Mouse (Mus musculus) CH12.LX (cell line): ENCODE measurements around the gene Xpc. TPM values are rescaled to one million over a fixed set of nuclear protein-coding genes. Genes with fewer than 3 reads are reported as not detected.

Experiments
- DNase-seq: peaks from one replicate; pipeline ENCODE4 v3.0.0-alpha.2; 2013; ENCODE audit errors: extremely low read depth
- H3K27ac ChIP-seq: 2 replicates; pipeline ENCODE4 v1.5.1; 2012; ENCODE audit warnings: low read depth, mild to moderate bottlenecking, control low read depth, moderate library complexity; ENCODE audit not compliant: insufficient read depth
- H3K27me3 ChIP-seq: replicated peaks from 2 replicates; pipeline ENCODE3; 2012; ENCODE audit warnings: inconsistent platforms
- H3K36me3 ChIP-seq, 2 experiments: replicated peaks in 1 of 2; 2 replicates each; pipeline versions ENCODE3 to v1.6.1; 2012; ENCODE audit warnings: inconsistent platforms in 1 of 2, low read length in 1 of 2, mild to moderate bottlenecking in 1 of 2, mixed read lengths in 1 of 2, moderate library complexity in 1 of 2; ENCODE audit not compliant: control insufficient read depth in 1 of 2, insufficient read depth in 1 of 2
- H3K4me1 ChIP-seq, 2 experiments: 2 replicates each; pipeline ENCODE4 v1.6.1; 2012; ENCODE audit warnings: inconsistent platforms in 1 of 2, moderate library complexity in 1 of 2; ENCODE audit not compliant: insufficient read depth in 2 of 2, control insufficient read depth in 1 of 2
- H3K4me2 ChIP-seq: 2 replicates; pipeline ENCODE4 v1.6.1; 2012; ENCODE audit warnings: low read depth, mild to moderate bottlenecking, control low read depth; ENCODE audit not compliant: poor library complexity, insufficient read depth, severe bottlenecking
- H3K4me3 ChIP-seq, 3 experiments: fragments of 150-350 bp in 1 of 3; sonication (generic) in 1 of 3; replicated peaks in 1 of 3; 2 replicates each; pipeline versions ENCODE3 to v1.5.1; 2011 to 2012; ENCODE audit warnings: low read depth in 2 of 3, low read length in 2 of 3, mild to moderate bottlenecking in 2 of 3, moderate library complexity in 2 of 3, control low read depth in 1 of 3, improper control_type of control experiment in 1 of 3, inconsistent platforms in 1 of 3, mixed read lengths in 1 of 3; ENCODE audit not compliant: poor library complexity in 1 of 3
- H3K79me2 ChIP-seq: replicated peaks from 2 replicates; pipeline ENCODE4 v1.6.1; 2012; ENCODE audit warnings: mild to moderate bottlenecking, moderate library complexity; ENCODE audit not compliant: control insufficient read depth, poor library complexity, insufficient read depth, severe bottlenecking; ENCODE audit errors: extremely low read depth
- H3K9ac ChIP-seq: 2 replicates; pipeline ENCODE4 v1.6.1; 2012; ENCODE audit warnings: low read depth, mild to moderate bottlenecking, control low read depth, moderate library complexity; ENCODE audit not compliant: insufficient read depth
- H3K9me3 ChIP-seq: replicated peaks from 2 replicates; pipeline ENCODE3; 2012; ENCODE audit warnings: low read length, inconsistent platforms, mixed read lengths
- CTCF ChIP-seq, 2 experiments: IDR thresholded peaks in 1 of 2; conservative IDR thresholded peaks in 1 of 2; 2 replicates each; pipeline ENCODE4 v1.5.1; 2011 to 2012; ENCODE audit warnings: low read depth in 2 of 2, low read length in 2 of 2, improper control_type of control experiment in 1 of 2, inconsistent platforms in 1 of 2, mild to moderate bottlenecking in 1 of 2, moderate library complexity in 1 of 2
- E2F4 ChIP-seq: IDR thresholded peaks from 2 replicates; pipeline ENCODE4 v1.6.1; 2011; ENCODE audit warnings: low read depth, low read length, improper control_type of control experiment; ENCODE audit not compliant: insufficient replicate concordance
- ELF1 ChIP-seq: IDR thresholded peaks from 2 replicates; pipeline ENCODE4 v1.6.1; 2014; ENCODE audit warnings: low read depth, mild to moderate bottlenecking, inconsistent platforms, low read length, improper control_type of control experiment
- ETS1 ChIP-seq: conservative IDR thresholded peaks from 2 replicates; pipeline ENCODE4 v1.6.1; 2012; ENCODE audit warnings: low read depth, mild to moderate bottlenecking, inconsistent platforms, low read length, improper control_type of control experiment, moderate library complexity
- HCFC1 ChIP-seq: IDR thresholded peaks from 2 replicates; pipeline ENCODE4 v1.6.1; 2012; ENCODE audit warnings: low read depth, mild to moderate bottlenecking, inconsistent platforms, low read length, improper control_type of control experiment
- IRF4 ChIP-seq: IDR thresholded peaks from 2 replicates; pipeline ENCODE4 v1.6.1; 2014; ENCODE audit warnings: low read depth, mild to moderate bottlenecking, inconsistent platforms, low read length, improper control_type of control experiment
- JUND ChIP-seq: conservative IDR thresholded peaks from 2 replicates; pipeline ENCODE4 v1.6.1; 2011; ENCODE audit warnings: low read depth, low read length, improper control_type of control experiment
- MAZ ChIP-seq: IDR thresholded peaks from 2 replicates; pipeline ENCODE4 v1.6.1; 2012; ENCODE audit warnings: low read depth, mild to moderate bottlenecking, inconsistent platforms, low read length, improper control_type of control experiment, moderate library complexity
- MEF2A ChIP-seq: IDR thresholded peaks from 2 replicates; pipeline ENCODE4 v1.6.1; 2014; ENCODE audit warnings: low read depth, mild to moderate bottlenecking, inconsistent platforms, low read length, improper control_type of control experiment, borderline replicate concordance
- NELFE ChIP-seq: IDR thresholded peaks from 2 replicates; pipeline ENCODE4 v1.6.1; 2011; ENCODE audit warnings: low read depth, low read length, improper control_type of control experiment
- NRF1 ChIP-seq: IDR thresholded peaks from 2 replicates; pipeline ENCODE4 v1.6.1; 2014; ENCODE audit warnings: low read depth, mild to moderate bottlenecking, inconsistent platforms, low read length, improper control_type of control experiment, moderate library complexity
- POLR2AphosphoS2 ChIP-seq: IDR thresholded peaks from 2 replicates; pipeline ENCODE4 v1.6.1; 2011; ENCODE audit warnings: low read depth, low read length, improper control_type of control experiment
- RCOR1 ChIP-seq: conservative IDR thresholded peaks from 2 replicates; pipeline ENCODE4 v1.6.1; 2012; ENCODE audit warnings: low read depth, mild to moderate bottlenecking, inconsistent platforms, low read length, improper control_type of control experiment
- SIN3A ChIP-seq: IDR thresholded peaks from 2 replicates; pipeline ENCODE4 v1.6.1; 2012; ENCODE audit warnings: low read length, improper control_type of control experiment, inconsistent platforms
- TCF12 ChIP-seq: IDR thresholded peaks from 2 replicates; pipeline ENCODE4 v1.6.1; 2014; ENCODE audit warnings: low read depth, mild to moderate bottlenecking, inconsistent platforms, low read length, improper control_type of control experiment
- USF1 ChIP-seq: IDR thresholded peaks from 2 replicates; pipeline ENCODE4 v1.6.1; 2014; ENCODE audit warnings: low read depth, mild to moderate bottlenecking, inconsistent platforms, low read length, improper control_type of control experiment
- dilution Hi-C: fragments of 300-500 bp; cut with MboI; formaldehyde crosslinking; loops from 2 replicates; pipeline ENCODE4 v1.14.3; 2020; ENCODE audit warnings: low sequenced_read_pairs; ENCODE audit not compliant: extremely low pct_unique_long_range_greater_than_20kb, extremely low pct_ligation_motif_present
- in situ Hi-C: fragments of 300-500 bp; cut with MboI; formaldehyde crosslinking; loops from 3 replicates; pipeline ENCODE4 v1.14.3; 2019; ENCODE audit warnings: low sequenced_read_pairs, low pct_ligation_motif_present, low pct_unique_long_range_greater_than_20kb, mixed read lengths
- polyA plus RNA-seq: library from polyadenylated mRNA; unstranded; fragments of >175 nt; gene quantifications from 2 replicates; pipeline ENCODE4 v1.2.1, GENCODE M21; 2012; ENCODE audit warnings: low read depth; ENCODE audit not compliant: insufficient read length
- total RNA-seq, 2 experiments: library from RNA; depleted of rRNA; stranded (reverse); fragments of 300-350 nt in 1 of 2; fragments of >200 nt in 1 of 2; gene quantifications; 2 replicates each; pipeline ENCODE4 v1.2.3; 2012 to 2014

Xpc gene
- total and polyA plus RNA-seq, 3 experiments = 7.8 to 11.7 (median 8.2) TPM

GRCm38 (mm10) chr6:91506036-91506435, 9.7 kb downstream of the Xpc start:
- Histone ChIP-seq H3K27ac (no peak overlapping the region), H3K9ac (no peak overlapping the region), H3K9me3 (peaks cover 5% of the 10 kb centered on the region), H3K4me3 (no peak overlapping the region), H3K4me1 (no peaks in the 10 kb centered on the region), H3K79me2 (no peaks in the 10 kb centered on the region), H3K27me3 (no peaks in the 10 kb centered on the region), H3K4me2 (no peak overlapping the region), H3K36me3 (peaks cover 54 to 89% of the 10 kb centered on the region in 2 experiments)
- dilution Hi-C loops (no loop called here), in situ Hi-C loops (loop anchor here (10.0 kb wide), 1 partner anchor 221 kb away; no protein-coding TSS in a partner anchor)
- DNase-seq = no peak
- no peak for TF ChIP-seq SIN3A
- TF ChIP-seq MAZ = no peak

DNA sequence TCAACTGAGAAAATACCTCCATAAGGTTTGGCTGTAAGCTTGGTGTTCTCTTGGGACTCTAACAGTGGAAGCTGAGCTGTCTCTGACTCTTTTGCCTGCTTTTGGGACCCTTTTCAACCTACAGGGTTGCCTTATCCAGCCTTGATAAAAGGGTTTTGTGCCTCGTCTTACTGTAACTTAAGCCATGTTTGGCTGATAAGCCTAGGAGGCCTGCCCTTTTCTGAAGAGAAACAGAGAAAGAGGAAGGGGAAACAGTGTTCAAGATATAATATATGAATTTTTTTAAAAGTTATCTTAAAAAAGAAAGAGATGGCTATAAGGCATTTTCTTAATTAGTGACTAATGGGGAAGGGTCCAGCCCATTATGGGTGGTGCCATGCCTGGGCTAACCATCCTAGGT, 12.4 kb downstream of the Xpc start:
- no peak for DNase-seq
- TF ChIP-seq POLR2AphosphoS2 = no peak
- TF ChIP-seq, all 38 proteins: peak for 0
- Histone ChIP-seq H3K27ac (no peak overlapping the region), H3K4me3 (no peak overlapping the region), H3K79me2 (no peaks in the 10 kb centered on the region), H3K27me3 (no peaks in the 10 kb centered on the region), H3K9ac (no peak overlapping the region), H3K4me1 (no peaks in the 10 kb centered on the region), H3K9me3 (peaks cover 5% of the 10 kb centered on the region), H3K36me3 (peaks cover 76 to 95% of the 10 kb centered on the region in 2 experiments), H3K4me2 (no peak overlapping the region)
- dilution Hi-C loops = no loop called here
- in situ Hi-C loops = loop anchor here (10.0 kb wide), 1 partner anchor 219 kb away; no protein-coding TSS in a partner anchor

DNA sequence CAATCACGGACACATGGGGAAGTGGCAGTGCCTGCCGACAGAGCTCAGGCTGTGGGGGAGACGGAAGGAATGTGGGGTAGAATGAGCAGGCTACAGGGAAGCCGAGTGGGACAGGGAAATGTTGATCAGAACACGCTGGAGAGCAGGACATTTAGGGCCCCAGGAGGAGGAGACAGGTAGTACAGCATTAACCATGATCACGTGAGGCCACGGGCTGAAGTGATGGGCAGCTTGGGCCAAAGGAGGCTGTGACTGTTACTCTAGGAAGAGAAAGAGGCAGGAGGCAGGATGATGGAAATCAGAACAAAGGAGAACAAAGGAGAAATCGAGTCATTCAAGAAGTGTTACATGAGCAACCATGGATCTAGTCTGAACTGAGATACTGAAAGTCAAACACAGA, 21.2 kb downstream of the Xpc start:
- Histone ChIP-seq H3K27ac (no peak overlapping the region), H3K4me3 (no peak overlapping the region), H3K4me1 (no peaks in the 10 kb centered on the region), H3K27me3 (no peaks in the 10 kb centered on the region), H3K79me2 (no peaks in the 10 kb centered on the region), H3K36me3 (peaks cover 49 to 91% of the 10 kb centered on the region in 2 experiments), H3K4me2 (no peak overlapping the region)
- dilution Hi-C loops = no loop called here
- TF ChIP-seq NELFE (no peak), USF1 (no peak), CTCF (conservative IDR thresholded peaks at IDR 0.05 in 1 of 2, IDR thresholded peaks at IDR 0.05 in 1 of 2; ENCODE audit: low read depth in 2 of 2, low read length in 2 of 2) (no peak), E2F4 (no peak), TCF12 (no peak), MEF2A (no peak), JUND (no peak), ELF1 (no peak), RCOR1 (no peak), ETS1 (no peak), IRF4 (no peak), HCFC1 (no peak), NRF1 (no peak)
- TF ChIP-seq, all 38 proteins: peak for 0
- Histone ChIP-seq H3K9ac (no peak overlapping the region), H3K9me3 (no peaks in the 10 kb centered on the region)
- in situ Hi-C loops = no loop called here
- DNase-seq = no peak
